Mouse (Mus musculus): Measurements from ENCODE around the gene Gps2. TPM values are rescaled to one million over a fixed set of nuclear protein-coding genes. Genes with fewer than 3 reads are reported as not detected.
"Not testable (repeated sequence)": the region's sequence is repeated elsewhere in the genome, so short reads cannot be mapped to it uniquely, and the experiment has no call there.

Gene Gps2
- polyA plus RNA-seq, 1 experiment, result 104 TPM

GRCm38 (mm10) chr11:69950807-69951459 lies 37.2 kb downstream of the Gps2 start:
- peaks cover 9% of the 10 kb centered on the region for H3K4me1 ChIP-seq (ENCODE audit: control insufficient read depth, insufficient read depth, insufficient read length, low read length)
- H3K27me3 ChIP-seq (ENCODE audit: control insufficient read depth, insufficient read depth, low read length), result no peaks in the 10 kb centered on the region
- TF ChIP-seq POLR2A (IDR thresholded peaks at IDR 0.05; ENCODE audit: low read depth, low read length) (no peak), CTCF (IDR thresholded peaks at IDR 0.05; ENCODE audit: extremely low read depth, insufficient read length, insufficient replicate concordance, low read depth, low read length) (peak; percentile 33; the same call in 1 of the 2 replicates)
- 48% methylated on average over 4 of the region's 4 CpGs for WGBS
- no peak overlapping the region for H3K27ac ChIP-seq (ENCODE audit: insufficient read depth, low read depth, low read length)
- no peaks in the 10 kb centered on the region for H3K36me3 ChIP-seq (ENCODE audit: control insufficient read depth, insufficient read depth, low read length)
- no peak overlapping the region for H3K4me3 ChIP-seq (ENCODE audit: low read depth, low read length)

- TF ChIP-seq CTCF (IDR thresholded peaks at IDR 0.05; ENCODE audit: extremely low read depth, insufficient read length, insufficient replicate concordance, low read depth, low read length), result peak; percentile 34; the same call in 1 of the 2 replicates
- no peak for TF ChIP-seq POLR2A (IDR thresholded peaks at IDR 0.05; ENCODE audit: low read depth, low read length)
- WGBS, result 33% methylated on average over 1 of the region's 1 CpGs
Observed at GRCm38 (mm10) chr11:69952274-69952673, 38.6 kb downstream of the Gps2 start.

DNA sequence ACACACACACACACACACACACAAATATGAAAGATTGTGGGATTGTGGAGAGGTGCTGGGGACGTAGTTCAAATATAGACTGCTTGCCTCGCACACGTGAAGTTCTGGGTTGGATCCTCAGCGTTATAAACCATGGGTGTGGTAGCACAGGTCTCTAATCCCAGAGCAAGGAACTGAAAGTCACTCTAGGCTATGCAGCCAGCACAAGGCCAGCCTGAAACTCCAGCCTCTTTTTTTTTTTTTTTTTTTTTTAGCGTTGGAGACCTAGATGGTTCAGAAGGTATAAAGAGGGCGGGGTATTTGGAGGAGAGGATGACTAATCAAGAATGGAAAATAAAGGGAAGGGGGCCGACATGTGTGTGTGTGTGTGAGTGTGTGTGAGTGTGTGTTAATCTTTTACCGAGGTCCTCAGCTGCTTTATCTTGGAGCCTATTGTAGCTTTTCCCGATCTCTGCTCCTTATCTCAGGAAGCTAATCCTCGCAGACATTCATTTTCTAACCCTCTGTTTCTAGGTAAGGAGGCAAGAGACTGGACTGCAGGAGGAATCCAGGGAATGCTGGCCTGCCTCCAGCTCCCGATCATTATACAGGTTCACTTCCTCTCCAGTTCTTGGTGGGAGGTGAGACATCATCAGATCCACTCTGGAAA lies 39.7 kb downstream of the Gps2 start:
- 14% methylated on average over 11 of the region's 11 CpGs for WGBS
- Histone ChIP-seq H3K4me3 (ENCODE audit: low read depth, low read length) (peak overlapping the region; percentile 13; the same call in 1 of the 2 replicates), H3K27me3 (ENCODE audit: control insufficient read depth, insufficient read depth, low read length) (no peaks in the 10 kb centered on the region), H3K27ac (ENCODE audit: insufficient read depth, low read depth, low read length) (peak overlapping the region; percentile 77), H3K4me1 (ENCODE audit: control insufficient read depth, insufficient read depth, insufficient read length, low read length) (peaks cover 7% of the 10 kb centered on the region), H3K36me3 (ENCODE audit: control insufficient read depth, insufficient read depth, low read length) (no peaks in the 10 kb centered on the region)
- TF ChIP-seq POLR2A (IDR thresholded peaks at IDR 0.05; ENCODE audit: low read depth, low read length), result no peak
- no peak for TF ChIP-seq CTCF (IDR thresholded peaks at IDR 0.05; ENCODE audit: extremely low read depth, insufficient read length, insufficient replicate concordance, low read depth, low read length)

More at GRCm38 (mm10) chr11:69952274-69952673, 38.6 kb downstream of the Gps2 start:
- Histone ChIP-seq H3K36me3 (ENCODE audit: control insufficient read depth, insufficient read depth, low read length) (no peaks in the 10 kb centered on the region), H3K4me3 (ENCODE audit: low read depth, low read length) (no peak overlapping the region), H3K27ac (ENCODE audit: insufficient read depth, low read depth, low read length) (peak overlapping the region; percentile 77; the same call in 1 of the 2 replicates), H3K27me3 (ENCODE audit: control insufficient read depth, insufficient read depth, low read length) (no peaks in the 10 kb centered on the region), H3K4me1 (ENCODE audit: control insufficient read depth, insufficient read depth, insufficient read length, low read length) (peaks cover 9% of the 10 kb centered on the region)

- not testable (repeated sequence) for H3K27me3 ChIP-seq (ENCODE audit: control insufficient read depth, insufficient read depth, low read length); H3K4me1 ChIP-seq (ENCODE audit: control insufficient read depth, insufficient read depth, insufficient read length, low read length); H3K4me3 ChIP-seq (ENCODE audit: low read depth, low read length); H3K36me3 ChIP-seq (ENCODE audit: control insufficient read depth, insufficient read depth, low read length)
- 69% methylated on average over 4 of the region's 4 CpGs for WGBS
- H3K27ac ChIP-seq (ENCODE audit: insufficient read depth, low read depth, low read length), result peak overlapping the region; percentile 20; the same call in 1 of the 2 replicates
Observed at GRCm38 (mm10) chr11:69955618-69956017, 41.9 kb downstream of the Gps2 start.

DNA sequence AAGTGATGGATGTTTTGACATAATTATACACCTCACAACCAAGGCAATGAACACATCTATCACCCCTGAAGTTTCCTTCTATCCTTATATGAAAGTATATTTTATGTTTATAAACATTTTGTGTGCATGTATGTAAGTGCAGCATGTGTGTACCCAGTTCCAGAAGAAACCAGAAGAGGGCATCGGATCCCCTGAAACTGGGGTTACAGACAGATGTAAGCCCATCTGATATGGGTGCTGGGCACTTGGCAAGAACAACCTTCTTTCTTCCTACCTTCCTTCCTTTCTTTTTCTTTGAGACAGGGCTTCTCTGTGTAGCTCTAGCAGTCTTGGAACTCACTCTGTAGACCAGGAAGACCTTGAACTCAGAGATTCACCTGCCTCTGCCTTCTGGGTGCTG lies 42.5 kb downstream of the Gps2 start:
- Histone ChIP-seq H3K27me3 (ENCODE audit: control insufficient read depth, insufficient read depth, low read length) (no peaks in the 10 kb centered on the region), H3K27ac (ENCODE audit: insufficient read depth, low read depth, low read length) (peak overlapping the region; percentile 14; the same call in 1 of the 2 replicates), H3K36me3 (ENCODE audit: control insufficient read depth, insufficient read depth, low read length) (no peaks in the 10 kb centered on the region), H3K4me1 (ENCODE audit: control insufficient read depth, insufficient read depth, insufficient read length, low read length) (peaks cover 10% of the 10 kb centered on the region; the same call in 1 of the 2 replicates), H3K4me3 (ENCODE audit: low read depth, low read length) (no peak overlapping the region)
- 79% methylated on average over 1 of the region's 1 CpGs for WGBS
- no peak for TF ChIP-seq POLR2A (IDR thresholded peaks at IDR 0.05; ENCODE audit: low read depth, low read length)
- no peak for TF ChIP-seq CTCF (IDR thresholded peaks at IDR 0.05; ENCODE audit: extremely low read depth, insufficient read length, insufficient replicate concordance, low read depth, low read length)

- TF ChIP-seq CTCF (IDR thresholded peaks at IDR 0.05; ENCODE audit: extremely low read depth, insufficient read length, insufficient replicate concordance, low read depth, low read length) (peak; percentile 46; the same call in 1 of the 2 replicates), POLR2A (IDR thresholded peaks at IDR 0.05; ENCODE audit: low read depth, low read length) (no peak)
Observed at GRCm38 (mm10) chr11:69960616-69961015, 46.9 kb downstream of the Gps2 start.

DNA sequence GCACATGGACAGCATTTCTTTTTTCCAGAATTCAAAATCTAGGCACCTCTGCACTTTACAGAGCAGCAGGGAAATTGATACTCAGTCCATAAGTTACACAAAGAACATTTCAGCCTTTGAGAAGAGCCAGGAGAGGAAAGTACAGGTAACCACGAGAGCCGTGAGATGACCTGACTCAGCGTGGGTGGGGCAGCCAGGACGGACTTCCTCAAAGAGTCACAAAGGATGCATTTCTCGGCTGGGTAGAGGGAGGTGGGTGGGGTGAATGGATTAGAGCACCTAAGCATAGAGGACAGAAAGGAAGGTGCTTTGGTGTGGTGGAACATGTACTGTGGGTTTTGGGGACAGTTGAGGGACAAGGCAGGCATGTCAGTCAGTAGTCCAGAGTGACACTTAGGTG lies 48.2 kb downstream of the Gps2 start:
- H3K27me3 ChIP-seq (ENCODE audit: control insufficient read depth, insufficient read depth, low read length), result no peaks in the 10 kb centered on the region
- peaks cover 13% of the 10 kb centered on the region; the same call in 1 of the 2 replicates for H3K4me1 ChIP-seq (ENCODE audit: control insufficient read depth, insufficient read depth, insufficient read length, low read length)
- no peak overlapping the region for H3K4me3 ChIP-seq (ENCODE audit: low read depth, low read length)
- H3K36me3 ChIP-seq (ENCODE audit: control insufficient read depth, insufficient read depth, low read length), result peaks cover 1% of the 10 kb centered on the region
- H3K27ac ChIP-seq (ENCODE audit: insufficient read depth, low read depth, low read length), result peak overlapping the region; percentile 100
- TF ChIP-seq CTCF (IDR thresholded peaks at IDR 0.05; ENCODE audit: extremely low read depth, insufficient read length, insufficient replicate concordance, low read depth, low read length) (no peak), POLR2A (IDR thresholded peaks at IDR 0.05; ENCODE audit: low read depth, low read length) (no peak)
- WGBS, result 8% methylated on average over 5 of the region's 5 CpGs

More at GRCm38 (mm10) chr11:69960616-69961015, 46.9 kb downstream of the Gps2 start:
- Histone ChIP-seq H3K4me1 (ENCODE audit: control insufficient read depth, insufficient read depth, insufficient read length, low read length) (peaks cover 13% of the 10 kb centered on the region; the same call in 1 of the 2 replicates), H3K36me3 (ENCODE audit: control insufficient read depth, insufficient read depth, low read length) (no peaks in the 10 kb centered on the region), H3K27me3 (ENCODE audit: control insufficient read depth, insufficient read depth, low read length) (no peaks in the 10 kb centered on the region), H3K4me3 (ENCODE audit: low read depth, low read length) (no peak overlapping the region), H3K27ac (ENCODE audit: insufficient read depth, low read depth, low read length) (peak overlapping the region; percentile 100)
- WGBS, result 62% methylated on average over 5 of the region's 5 CpGs
